Mouse (Mus musculus): ENCODE results near the gene Man2a2. TPM values are rescaled to one million over a fixed set of nuclear protein-coding genes. Genes with fewer than 3 reads are reported as not detected.
A peak's percentile ranks its signal among the peaks of the same experiment; 100 is the strongest.

The Man2a2 gene
- total RNA-seq (2021), result 100 to 1,000 TPM; 124 to 139 TPM
- long read RNA-seq, experiment 1, full-length matches to known transcripts, result 5 of 32 reads
- long read RNA-seq, experiment 1, partial matches to known transcripts, result 18 of 32 reads
- long read RNA-seq, experiment 1, other reads (novel, unspliced or antisense), result 9 of 32 reads
- long read RNA-seq, experiment 2, full-length matches to known transcripts, result 10 of 36 reads
- long read RNA-seq, experiment 2, partial matches to known transcripts, result 14 of 36 reads
- long read RNA-seq, experiment 2, other reads (novel, unspliced or antisense), result 12 of 36 reads

GRCm38 (mm10) chr7:80371041-80371751 lies at the start of gene Man2a2:
Gene Man2a2 (minus strand): TSS chr7:80371375.
- DNase-seq (ENCODE audit: low spot score in 2 of 2), result peak; percentile 76 to 79

GRCm38 (mm10) chr7:80420586-80420985 lies 49.4 kb upstream of the Man2a2 start:
- no peak for DNase-seq (ENCODE audit: low spot score in 2 of 2)

- no peak for DNase-seq (ENCODE audit: low spot score in 2 of 2)
Measured at GRCm38 (mm10) chr7:80419278-80419677, 48.1 kb upstream of the Man2a2 start.

DNA sequence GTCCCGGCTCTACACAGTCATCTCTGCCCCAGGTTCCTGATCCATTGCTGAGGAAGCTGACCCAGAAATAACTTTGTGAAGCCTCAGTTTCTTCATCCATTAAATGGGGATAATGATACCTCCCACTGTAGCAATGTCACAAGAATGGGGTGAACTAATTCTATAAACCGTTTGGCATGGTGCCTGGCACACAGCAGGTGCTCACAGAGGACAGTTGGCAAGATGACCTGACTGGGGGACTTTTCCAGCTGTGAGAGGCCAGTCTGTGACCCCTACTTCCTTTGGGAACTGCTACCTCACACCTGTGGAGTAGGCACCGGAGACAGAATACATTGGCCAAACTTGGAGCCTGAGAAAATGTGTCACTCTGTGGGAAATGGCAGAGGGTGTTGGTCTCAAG lies 46.9 kb upstream of the Man2a2 start:
- no peak for DNase-seq (ENCODE audit: low spot score in 2 of 2)

- DNase-seq (ENCODE audit: low spot score in 2 of 2), result no peak
Measured at GRCm38 (mm10) chr7:80417601-80418000, 46.4 kb upstream of the Man2a2 start.

- DNase-seq (ENCODE audit: low spot score in 2 of 2), result no peak
Measured at GRCm38 (mm10) chr7:80416969-80417368, 45.8 kb upstream of the Man2a2 start.

DNA sequence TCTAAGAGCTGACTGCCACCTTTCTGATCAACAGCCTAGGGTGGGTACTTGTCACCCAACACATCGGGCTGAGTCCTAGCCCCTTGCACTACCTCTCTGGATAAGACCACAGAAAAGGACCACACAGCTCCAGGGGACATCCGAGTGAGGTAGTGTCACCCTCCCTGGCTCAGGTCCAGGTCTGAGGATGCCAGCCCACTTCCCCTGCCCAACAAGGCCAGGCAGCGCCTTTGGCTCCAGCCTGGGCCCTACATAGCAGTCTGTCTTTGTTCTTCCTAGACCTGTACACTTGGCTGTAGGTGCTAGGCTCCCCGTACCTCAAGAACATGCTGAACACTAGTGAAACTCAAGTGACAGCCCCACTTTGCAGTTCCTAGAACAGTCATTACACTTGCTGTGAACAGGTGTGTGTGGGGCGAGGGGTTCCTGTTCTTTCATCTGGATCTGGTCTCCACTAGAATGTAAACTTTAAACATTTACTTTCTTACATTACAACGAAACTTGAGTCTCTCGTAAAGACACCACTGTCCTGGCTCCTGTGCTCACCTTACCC lies 43.2 kb upstream of the Man2a2 start:
- no peak for DNase-seq (ENCODE audit: low spot score in 2 of 2)

DNA sequence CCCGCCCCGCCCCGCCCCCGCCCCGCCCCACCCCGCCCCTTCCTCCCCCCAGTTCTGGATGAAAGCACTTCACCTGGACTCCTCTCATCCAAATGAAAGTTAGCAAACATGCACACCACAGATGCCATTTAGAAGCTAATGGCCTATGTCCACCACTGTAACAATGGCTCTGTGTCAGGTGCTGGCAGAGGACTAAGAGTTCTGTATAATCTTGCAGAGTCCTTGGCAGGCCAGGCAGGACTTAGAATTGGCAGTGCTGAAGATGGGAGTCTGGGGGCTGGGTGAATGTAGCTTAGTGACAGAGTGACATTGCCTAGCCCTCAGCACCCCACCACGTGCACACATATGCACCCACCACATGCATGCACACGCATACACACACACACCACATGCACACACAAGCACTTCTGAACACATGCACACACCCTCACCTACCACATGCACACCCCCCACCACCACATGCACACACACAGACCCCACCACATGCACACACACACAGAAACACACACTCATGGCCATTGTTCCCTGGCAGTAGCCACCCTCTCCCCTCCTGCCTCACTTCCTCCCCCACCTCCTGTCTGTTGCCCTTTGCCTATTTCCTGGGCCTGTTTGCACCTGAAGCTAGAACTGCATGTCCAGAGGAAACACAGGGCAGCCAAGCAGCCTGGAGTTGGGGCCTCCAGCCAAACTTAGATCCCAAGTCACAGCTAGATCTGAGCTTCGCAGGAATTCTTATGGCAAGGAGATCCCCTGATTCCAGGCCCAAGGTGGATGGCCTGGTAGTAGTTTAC lies 42.5 kb upstream of the Man2a2 start:
- no peak for DNase-seq (ENCODE audit: low spot score in 2 of 2)

- DNase-seq (ENCODE audit: low spot score in 2 of 2), result no peak
Measured at GRCm38 (mm10) chr7:80412781-80413180, 41.6 kb upstream of the Man2a2 start.

DNA sequence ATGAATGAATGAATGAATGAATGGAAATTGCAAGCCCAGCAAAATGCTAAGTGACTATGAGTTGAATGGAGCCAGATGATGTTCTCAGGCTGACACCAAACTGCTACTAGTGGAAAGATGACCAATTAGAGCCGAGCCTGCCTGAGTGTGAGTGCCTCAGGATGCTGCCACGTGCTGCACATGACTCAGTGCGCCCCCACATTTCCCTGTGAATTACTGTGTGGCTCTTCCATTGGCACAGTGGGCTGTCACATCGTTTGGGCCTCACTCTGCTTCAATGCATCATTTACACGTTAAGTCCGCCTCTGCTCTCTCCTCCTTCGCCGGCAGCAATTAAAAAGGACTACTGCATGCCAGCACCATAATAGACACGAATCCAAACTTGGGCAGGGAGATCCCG lies 41.1 kb upstream of the Man2a2 start:
- peak; percentile 36 to 63 for DNase-seq (ENCODE audit: low spot score in 2 of 2)

DNA sequence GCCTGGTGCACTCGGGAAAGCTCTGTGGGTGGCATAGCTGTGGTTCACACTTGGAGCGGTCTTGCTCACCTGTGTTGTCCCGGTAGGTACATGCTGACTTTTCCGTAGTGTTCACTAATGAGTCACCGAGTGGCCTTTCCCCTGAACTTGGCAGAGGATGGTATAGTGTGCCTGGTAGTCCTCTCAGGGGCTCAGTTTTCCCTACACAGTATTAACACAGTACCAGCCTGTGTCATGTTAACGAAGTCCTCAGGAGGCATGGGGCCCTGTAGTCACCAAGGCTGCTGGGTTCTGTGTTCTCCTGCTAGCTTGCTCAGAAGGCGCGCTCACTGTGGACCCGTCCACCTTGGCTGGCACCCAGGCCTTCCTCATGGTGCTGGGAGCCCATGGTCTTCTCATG lies 39.2 kb upstream of the Man2a2 start:
- DNase-seq (ENCODE audit: low spot score in 2 of 2), result no peak

DNA sequence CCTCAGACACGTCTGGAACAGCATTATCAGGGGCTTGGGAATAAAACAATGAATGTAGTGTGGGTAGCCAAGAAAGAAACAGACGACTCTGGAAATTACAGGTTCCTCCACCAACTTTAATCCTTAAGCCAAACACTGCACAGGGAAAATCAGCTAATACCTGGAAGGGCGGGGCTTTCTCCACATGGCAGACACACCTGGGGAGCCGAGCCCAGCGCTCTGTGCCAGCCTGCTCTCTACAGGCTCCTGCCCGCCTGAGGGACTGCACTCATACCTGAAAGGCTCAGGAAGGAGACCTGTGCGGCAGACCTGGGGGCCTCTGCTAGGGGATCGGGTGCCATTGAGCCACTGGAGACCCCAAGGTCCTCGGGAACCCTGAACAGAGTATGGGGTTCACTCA lies 36.5 kb upstream of the Man2a2 start:
- no peak for DNase-seq (ENCODE audit: low spot score in 2 of 2)

DNA sequence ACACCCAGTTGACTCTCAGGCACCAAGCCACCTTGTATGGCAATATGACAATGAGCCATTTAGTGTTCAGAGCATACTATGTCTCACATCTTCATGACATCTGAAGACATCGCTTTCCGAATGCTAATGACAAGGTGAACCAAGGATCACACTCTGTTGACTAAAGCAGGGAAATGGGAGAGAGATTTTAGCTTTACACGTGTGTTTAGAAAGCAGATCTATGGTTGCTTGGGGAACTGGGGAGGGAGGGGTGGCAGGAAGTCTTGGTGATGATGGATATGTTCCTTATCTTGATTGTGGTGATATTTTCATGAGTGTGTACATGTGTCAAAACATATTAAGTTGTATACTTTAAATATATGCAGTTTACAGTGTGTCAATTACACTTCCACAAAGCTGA lies 35.0 kb upstream of the Man2a2 start:
- DNase-seq (ENCODE audit: low spot score in 2 of 2), result no peak

- DNase-seq (ENCODE audit: low spot score in 2 of 2), result no peak
Measured at GRCm38 (mm10) chr7:80405188-80405695, 34.1 kb upstream of the Man2a2 start, which contains the start of gene Furin. Gene Furin (minus strand): TSS chr7:80405436.

- DNase-seq (ENCODE audit: low spot score in 2 of 2), result no peak
Measured at GRCm38 (mm10) chr7:80404101-80404894, 33.1 kb upstream of the Man2a2 start.

DNA sequence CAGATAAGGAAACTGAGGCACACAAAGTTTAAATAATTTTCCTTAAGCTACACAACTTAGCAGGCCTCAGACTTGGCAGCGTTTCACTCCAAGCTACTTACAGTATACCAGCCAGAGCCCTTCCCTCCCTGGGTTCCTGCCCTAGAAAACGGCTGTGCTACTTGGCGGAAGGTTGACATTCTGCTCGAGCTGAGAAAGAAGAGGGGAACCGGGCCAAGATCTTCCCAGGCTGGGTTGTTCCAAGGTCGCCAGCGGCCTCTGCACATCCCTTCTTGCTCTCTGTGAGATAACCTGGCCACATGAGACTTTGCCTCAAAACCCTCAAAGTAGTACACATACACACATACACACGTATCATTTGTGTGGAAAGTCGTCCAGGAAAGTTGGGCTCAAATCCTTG lies 32.4 kb upstream of the Man2a2 start:
- peak in 1 of 2 experiments; percentile 70 for DNase-seq (ENCODE audit: low spot score in 2 of 2)

GRCm38 (mm10) chr7:80402651-80403321 lies 31.6 kb upstream of the Man2a2 start:
- no peak for DNase-seq (ENCODE audit: low spot score in 2 of 2)

GRCm38 (mm10) chr7:80401860-80402641 lies 30.9 kb upstream of the Man2a2 start:
- no peak for DNase-seq (ENCODE audit: low spot score in 2 of 2)
